Mouse (Mus musculus) embryonic facial prominence, embryonic 14.5 days (tissue): Measurements from ENCODE around the gene Ccnd1. TPM values are rescaled to one million over a fixed set of nuclear protein-coding genes. Genes with fewer than 3 reads are reported as not detected.

Source experiments
- polyA plus RNA-seq: library from polyadenylated mRNA; unstranded; fragments of >200 nt; fragmentation: Nextera tagmentation; extraction: Ambion mirVana; gene quantifications from 2 replicates; pipeline ENCODE4 v1.2.1, GENCODE M21; 2014

Ccnd1 gene
- polyA plus RNA-seq, 1 experiment from 2014 or later, result 137 TPM

Other genes starting within 250 kb of the Ccnd1 start
- 20.8 and 22.2 TPM in 2 replicates for gene Ano1, start 188.0 kb downstream of the Ccnd1 start, polyA plus RNA-seq
- gene Fgf3, start 101.8 kb downstream of the Ccnd1 start, polyA plus RNA-seq, result 0.88 and 0.97 TPM in 2 replicates
- 1.0 TPM in 2 replicates for gene Fgf4, start 92.6 kb downstream of the Ccnd1 start, polyA plus RNA-seq
- 0.42 and 5.3 TPM in 2 replicates for gene Fgf15, start 43.4 kb downstream of the Ccnd1 start, polyA plus RNA-seq
- 19.3 and 21.0 TPM in 2 replicates for gene LTO1, start 24.8 kb downstream of the Ccnd1 start, polyA plus RNA-seq